Mouse (Mus musculus) spleen, embryonic (tissue): Measurements from ENCODE around the gene Arhgap18.

Source experiments
- CTCF ChIA-PET: fragments of 350-600 bp; sonication (Branson Sonifier 250); formaldehyde crosslinking; loops from one replicate; lab custom pipeline; 2022; lab: Charles Lee

Gene Arhgap18

GRCm38 (mm10) chr10:26828412-26829137 is 75.4 kb downstream of the Arhgap18 start:
- CTCF ChIA-PET: no interaction called here

GRCm38 (mm10) chr10:26832068-26832467 is 78.8 kb downstream of the Arhgap18 start:
- CTCF ChIA-PET: no interaction called here

GRCm38 (mm10) chr10:26832669-26833249 is 79.5 kb downstream of the Arhgap18 start:
- CTCF ChIA-PET: no interaction called here

GRCm38 (mm10) chr10:26833393-26833792 is 80.2 kb downstream of the Arhgap18 start:
- CTCF ChIA-PET: no interaction called here

GRCm38 (mm10) chr10:26849311-26849710 is 96.1 kb downstream of the Arhgap18 start:
- CTCF ChIA-PET: no interaction called here

GRCm38 (mm10) chr10:26849854-26850253 is 96.6 kb downstream of the Arhgap18 start:
- CTCF ChIA-PET: no interaction called here

DNA sequence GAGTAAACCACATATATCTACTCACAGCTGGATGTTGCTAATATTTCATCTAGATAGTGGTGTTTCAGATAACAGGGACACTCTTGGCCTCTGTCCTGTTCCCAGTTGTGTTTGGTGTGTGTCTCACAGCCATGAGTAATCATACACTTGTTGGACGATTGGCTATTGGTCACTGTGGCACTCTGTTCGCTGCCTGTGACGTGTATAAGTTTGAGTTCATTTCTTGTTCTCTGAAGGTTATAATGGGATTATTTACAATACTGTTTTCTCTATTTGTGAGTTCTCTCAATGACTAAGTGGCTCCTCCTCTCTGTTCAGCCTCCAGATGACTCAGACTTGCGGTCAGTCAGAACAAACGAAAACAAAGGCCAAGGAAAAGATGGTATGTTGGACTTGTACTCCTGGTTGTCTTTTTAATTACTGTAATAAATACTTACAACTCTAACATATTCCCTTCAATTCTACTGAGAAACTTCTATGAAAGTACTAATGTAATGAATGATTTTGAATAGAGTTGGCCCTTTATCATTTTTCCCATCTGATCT is 101.4 kb downstream of the Arhgap18 start:
- CTCF ChIA-PET: no interaction called here

- CTCF ChIA-PET: no interaction called here
These were observed 102.8 kb downstream of the Arhgap18 start for GRCm38 (mm10) chr10:26855851-26856535.

GRCm38 (mm10) chr10:26857583-26857982 is 104.4 kb downstream of the Arhgap18 start:
- CTCF ChIA-PET: no interaction called here

GRCm38 (mm10) chr10:26858537-26858936 is 105.3 kb downstream of the Arhgap18 start:
- CTCF ChIA-PET: no interaction called here

DNA sequence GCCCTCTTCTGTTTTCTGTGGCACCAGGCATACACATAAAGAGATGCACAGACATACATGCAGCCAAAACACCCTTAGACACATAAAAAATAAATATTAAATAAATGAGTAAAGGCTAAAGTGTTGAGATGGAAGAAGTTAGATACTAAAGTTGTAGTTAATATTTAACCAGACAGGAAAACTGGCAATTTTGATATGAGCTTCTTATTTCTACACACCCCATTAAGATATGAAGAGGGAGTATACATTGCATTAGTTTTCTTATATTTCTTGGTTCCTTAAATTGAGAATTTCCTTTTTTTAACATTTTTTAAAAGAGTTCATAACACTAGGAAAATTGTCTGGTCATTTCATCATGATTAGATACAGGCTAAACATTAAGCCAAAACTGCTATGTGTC is 108.0 kb downstream of the Arhgap18 start:
- CTCF ChIA-PET: no interaction called here

GRCm38 (mm10) chr10:26862207-26862606 is 109.0 kb downstream of the Arhgap18 start:
- CTCF ChIA-PET: no interaction called here

DNA sequence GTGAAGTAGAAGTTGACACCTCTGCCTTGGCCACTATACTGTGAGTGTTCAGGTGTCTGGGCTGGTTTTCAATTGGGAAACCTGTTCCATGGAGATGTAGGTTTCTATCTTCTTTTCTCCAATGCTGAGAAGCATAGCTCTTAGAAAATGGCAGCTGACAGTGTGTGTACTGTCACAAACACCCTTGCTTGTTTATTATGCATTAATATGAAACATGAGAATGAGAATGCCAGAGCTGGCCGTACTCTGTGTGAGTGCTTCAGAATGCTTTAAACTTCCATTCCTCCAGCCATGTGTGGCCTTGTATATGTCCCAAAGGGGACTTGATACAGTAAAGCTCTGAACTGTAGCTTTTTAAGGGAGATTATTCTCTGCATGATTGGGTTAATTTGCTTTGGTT is 110.8 kb downstream of the Arhgap18 start:
- CTCF ChIA-PET: no interaction called here

DNA sequence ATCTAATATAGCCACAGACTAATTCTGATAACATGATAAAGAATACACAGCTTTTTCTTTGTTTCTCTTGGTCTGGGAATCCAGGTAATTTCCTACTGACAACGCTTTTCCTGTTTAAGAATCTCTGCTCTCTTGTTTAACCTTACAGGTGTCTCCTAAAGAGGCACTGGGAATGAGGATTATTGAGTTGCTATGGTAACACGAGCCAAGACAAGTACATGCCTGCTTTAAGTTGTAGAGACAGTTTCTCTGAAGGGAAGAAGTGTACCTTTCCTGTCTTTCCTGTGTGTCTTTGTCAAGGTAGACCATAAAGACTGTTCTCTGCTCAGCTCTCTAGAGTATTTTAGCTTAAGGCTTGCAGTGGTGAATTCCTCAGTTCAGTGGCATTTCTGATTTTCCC is 117.6 kb downstream of the Arhgap18 start:
- CTCF ChIA-PET: no interaction called here

DNA sequence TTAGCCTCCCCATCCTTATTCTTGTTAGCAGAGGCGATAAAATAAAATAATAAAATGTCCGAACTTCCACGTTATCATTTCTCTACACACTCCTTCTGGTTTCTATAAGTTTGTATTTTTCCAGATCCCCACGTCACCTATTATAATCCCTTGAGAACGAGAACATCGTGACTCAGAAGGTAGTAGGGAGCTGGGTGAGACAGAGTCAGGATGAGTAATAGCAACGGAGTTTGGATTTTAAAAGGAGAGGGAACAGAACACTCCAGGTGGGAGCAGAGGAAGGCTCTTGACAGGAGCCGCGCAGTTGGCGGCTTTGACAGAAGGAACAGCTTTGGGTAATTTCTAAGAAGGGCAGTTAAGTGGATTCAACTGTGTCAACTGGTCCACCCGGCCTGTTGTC is 124.1 kb downstream of the Arhgap18 start:
- CTCF ChIA-PET: interaction anchor here (0.6 kb wide), 1 partner anchor 78 kb away, joined by 4 read pairs; no protein-coding TSS in a partner anchor

GRCm38 (mm10) chr10:26878924-26879600 is 125.8 kb downstream of the Arhgap18 start:
- CTCF ChIA-PET: no interaction called here

- CTCF ChIA-PET: interaction anchor here (0.5 kb wide), 1 partner anchor 9 kb away, joined by 3 read pairs; no protein-coding TSS in a partner anchor
These were observed 131.7 kb downstream of the Arhgap18 start for GRCm38 (mm10) chr10:26884949-26885348.

- CTCF ChIA-PET: interaction anchor here (1.2 kb wide), 1 partner anchor 137 kb away, joined by 3 read pairs; the partner anchor contains the start of gene Arhgap18
These were observed 136.0 kb downstream of the Arhgap18 start for GRCm38 (mm10) chr10:26889226-26889625.

- CTCF ChIA-PET: interaction anchor here (0.5 to 1.0 kb wide), 2 partner anchors 396 to 517 kb away, joined by 3 to 6 read pairs; no protein-coding TSS in a partner anchor
These were observed 136.5 kb downstream of the Arhgap18 start for GRCm38 (mm10) chr10:26889754-26890153.

DNA sequence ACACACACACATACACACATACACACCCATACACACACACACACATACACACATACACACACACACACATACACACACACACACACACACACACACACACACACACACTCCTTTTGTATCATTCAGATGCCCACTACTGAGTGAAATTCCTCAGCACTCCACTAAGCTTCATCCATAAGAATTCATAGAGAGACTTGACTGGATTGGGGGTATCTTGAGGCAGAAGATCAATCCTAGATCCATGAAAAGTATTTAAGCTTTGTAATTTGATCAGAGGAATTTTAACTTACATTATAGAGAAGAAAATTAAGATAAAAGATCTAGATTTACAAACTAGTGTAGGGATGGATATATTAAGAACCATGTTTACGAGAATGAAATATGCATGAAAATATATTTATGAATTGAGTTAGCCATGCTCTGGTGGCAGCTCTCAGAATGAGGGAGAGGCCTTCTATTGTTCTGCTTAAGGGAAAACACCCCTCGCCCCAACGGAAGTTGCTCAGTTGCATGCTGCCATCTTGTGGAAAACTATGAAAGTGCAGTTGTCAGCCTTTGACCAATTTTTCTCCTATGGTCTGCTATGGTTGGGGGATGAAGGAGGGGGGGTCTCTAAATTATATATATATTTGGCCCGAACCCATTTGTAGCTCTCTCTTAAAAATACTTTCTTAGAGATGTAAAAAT is 137.2 kb downstream of the Arhgap18 start:
- CTCF ChIA-PET: interaction anchor here (0.5 to 1.1 kb wide), 4 partner anchors 137 to 517 kb away, joined by 3 to 6 read pairs (median 4); partner anchors contain the start of gene Arhgap18

GRCm38 (mm10) chr10:26893091-26893490 is 139.9 kb downstream of the Arhgap18 start:
- CTCF ChIA-PET: no interaction called here
